Mouse (Mus musculus): ENCODE measurements at regions not wholly inside any gene's neighbourhood (a gene's known extent, or its start where the extent isn't known, plus 50 kb on each side); places are given as distances from the start of the nearest gene placed in this dataset.

GRCm38 (mm10) chr13:39362536-39362935 lies 401.9 kb upstream of the Slc35b3 start:
- no peak for DNase-seq (ENCODE audit: low spot score in 2 of 2)

GRCm38 (mm10) chr13:39351606-39352005 lies 390.9 kb upstream of the Slc35b3 start:
- no peak for DNase-seq (ENCODE audit: low spot score in 2 of 2)

- peak; percentile 30 to 72 for DNase-seq (ENCODE audit: low spot score in 2 of 2)
Measured at GRCm38 (mm10) chr13:39350668-39351067, 390.0 kb upstream of the Slc35b3 start.

GRCm38 (mm10) chr13:39347761-39348160 lies 387.1 kb upstream of the Slc35b3 start:
- no peak for DNase-seq (ENCODE audit: low spot score in 2 of 2)

- DNase-seq (ENCODE audit: low spot score in 2 of 2): no peak
Measured at GRCm38 (mm10) chr13:39334874-39335273, 374.2 kb upstream of the Slc35b3 start.

- DNase-seq (ENCODE audit: low spot score in 2 of 2): no peak
Measured at GRCm38 (mm10) chr13:39329794-39330193, 369.1 kb upstream of the Slc35b3 start.

GRCm38 (mm10) chr13:39326176-39326575 lies 365.5 kb upstream of the Slc35b3 start:
- DNase-seq (ENCODE audit: low spot score in 2 of 2): no peak

GRCm38 (mm10) chr13:39321111-39321510 lies 360.4 kb upstream of the Slc35b3 start:
- no peak for DNase-seq (ENCODE audit: low spot score in 2 of 2)

GRCm38 (mm10) chr13:39309758-39310157 lies 349.1 kb upstream of the Slc35b3 start:
- no peak for DNase-seq (ENCODE audit: low spot score in 2 of 2)

- no peak for DNase-seq (ENCODE audit: low spot score in 2 of 2)
Measured at GRCm38 (mm10) chr13:39307845-39308244, 347.2 kb upstream of the Slc35b3 start.

GRCm38 (mm10) chr13:39306851-39307250 lies 346.2 kb upstream of the Slc35b3 start:
- no peak for DNase-seq (ENCODE audit: low spot score in 2 of 2)

GRCm38 (mm10) chr13:39297129-39297528 lies 336.5 kb upstream of the Slc35b3 start:
- DNase-seq (ENCODE audit: low spot score in 2 of 2): peak in 1 of 2 experiments; percentile 3

- DNase-seq (ENCODE audit: low spot score in 2 of 2): peak; percentile 22 to 41
Measured at GRCm38 (mm10) chr13:39290216-39290960, 329.7 kb upstream of the Slc35b3 start.

GRCm38 (mm10) chr13:39282272-39282671 lies 321.6 kb upstream of the Slc35b3 start:
- DNase-seq (ENCODE audit: low spot score in 2 of 2): no peak

GRCm38 (mm10) chr13:39278101-39278500 lies 317.4 kb upstream of the Slc35b3 start:
- no peak for DNase-seq (ENCODE audit: low spot score in 2 of 2)

- DNase-seq (ENCODE audit: low spot score in 2 of 2): no peak
Measured at GRCm38 (mm10) chr13:39266024-39266423, 305.3 kb upstream of the Slc35b3 start.

GRCm38 (mm10) chr13:39256708-39257107 lies 296.0 kb upstream of the Slc35b3 start:
- DNase-seq (ENCODE audit: low spot score in 2 of 2): no peak

- DNase-seq (ENCODE audit: low spot score in 2 of 2): no peak
Measured at GRCm38 (mm10) chr13:39255338-39255737, 294.7 kb upstream of the Slc35b3 start.

- no peak for DNase-seq (ENCODE audit: low spot score in 2 of 2)
Measured at GRCm38 (mm10) chr13:39252591-39252990, 291.9 kb upstream of the Slc35b3 start.

GRCm38 (mm10) chr13:39250096-39250495 lies 289.4 kb upstream of the Slc35b3 start:
- no peak for DNase-seq (ENCODE audit: low spot score in 2 of 2)

GRCm38 (mm10) chr13:39226829-39227228 lies 266.2 kb upstream of the Slc35b3 start:
- DNase-seq (ENCODE audit: low spot score in 2 of 2): no peak

- no peak for DNase-seq (ENCODE audit: low spot score in 2 of 2)
Measured at GRCm38 (mm10) chr13:39225651-39226050, 265.0 kb upstream of the Slc35b3 start.

GRCm38 (mm10) chr13:39211076-39211475 lies 250.4 kb upstream of the Slc35b3 start:
- no peak for DNase-seq (ENCODE audit: low spot score in 2 of 2)
